Mouse (Mus musculus) stomach, postnatal 0 days (tissue): ENCODE measurements around the gene Iqcf3.

Experiments
- CTCF ChIP-seq: IDR thresholded peaks from 2 replicates; pipeline ENCODE4 v1.5.1; 2016; ENCODE audit warnings: antibody characterized with exemption, low read depth, mild to moderate bottlenecking, moderate library complexity
- EP300 ChIP-seq: optimal IDR thresholded peaks from 2 replicates; pipeline ENCODE3; 2016; ENCODE audit warnings: antibody characterized with exemption

GRCm38 (mm10) chr9:106480541-106480940 lies 80.9 kb downstream of the Iqcf3 start:
- TF ChIP-seq CTCF = no peak
- TF ChIP-seq EP300 = no peak
